Mouse (Mus musculus): ENCODE measurements around the gene Pdss2.

The Pdss2 gene

DNA sequence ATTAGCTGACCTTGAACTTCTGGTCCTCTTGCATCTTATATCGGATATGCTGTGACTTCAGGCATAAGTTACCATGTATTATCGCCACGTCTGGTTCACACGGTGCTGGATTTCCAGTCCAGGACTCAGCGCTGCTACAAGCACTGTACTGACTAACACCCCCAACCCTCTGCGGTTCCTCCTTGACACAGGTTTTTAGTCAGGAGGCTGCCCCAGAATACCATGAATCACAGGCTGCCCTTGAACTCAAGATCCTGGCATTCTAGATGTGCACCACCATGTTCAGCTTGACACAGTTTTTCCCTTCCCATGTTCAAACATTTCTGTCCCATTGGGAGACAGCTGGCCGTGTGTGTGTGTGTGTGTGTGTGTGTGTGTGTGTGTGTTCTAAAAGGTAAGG, 267.9 kb downstream of the Pdss2 start:
- DNase-seq: no peak

DNA sequence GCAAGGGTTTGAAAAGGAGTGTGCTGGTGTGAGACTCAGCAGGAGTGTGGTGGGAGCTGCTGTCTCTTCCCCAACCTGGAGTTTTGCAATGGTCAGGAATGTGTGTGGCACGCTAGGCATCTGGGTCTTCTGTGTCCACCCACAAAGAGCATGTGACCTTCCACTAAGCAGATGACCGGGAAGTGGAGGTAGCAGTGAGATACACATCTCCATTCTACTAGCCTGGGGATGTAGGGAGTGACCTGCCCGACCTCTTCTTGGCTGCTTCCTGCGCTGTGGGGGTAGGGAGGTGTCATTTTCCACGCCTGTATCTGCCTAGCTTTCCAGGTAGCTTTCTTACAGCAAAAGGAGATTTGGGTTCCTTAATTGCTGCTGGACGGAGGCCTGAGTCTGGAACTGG, 268.3 kb downstream of the Pdss2 start:
- DNase-seq: peak; percentile 49

DNA sequence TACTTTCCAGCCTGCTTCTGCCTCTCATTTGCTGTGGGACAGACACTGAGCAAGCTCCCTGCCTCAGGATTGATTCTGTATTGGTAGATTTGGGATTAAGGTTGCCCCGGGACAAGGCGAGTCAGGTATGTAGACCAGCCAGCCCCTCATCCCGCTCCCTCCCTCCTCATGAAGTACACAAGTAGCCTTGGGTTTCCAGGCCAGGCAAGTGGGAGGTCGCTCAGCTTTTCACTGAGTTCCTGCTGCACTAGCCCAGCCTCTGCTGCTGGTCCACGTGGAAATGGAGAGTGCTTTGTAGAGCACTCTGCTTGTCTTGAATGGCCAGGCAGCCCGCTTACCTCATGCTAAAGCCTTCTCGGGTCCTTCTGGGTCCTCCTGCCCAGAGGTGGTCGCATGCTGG, 268.7 kb downstream of the Pdss2 start:
- no peak for DNase-seq

DNA sequence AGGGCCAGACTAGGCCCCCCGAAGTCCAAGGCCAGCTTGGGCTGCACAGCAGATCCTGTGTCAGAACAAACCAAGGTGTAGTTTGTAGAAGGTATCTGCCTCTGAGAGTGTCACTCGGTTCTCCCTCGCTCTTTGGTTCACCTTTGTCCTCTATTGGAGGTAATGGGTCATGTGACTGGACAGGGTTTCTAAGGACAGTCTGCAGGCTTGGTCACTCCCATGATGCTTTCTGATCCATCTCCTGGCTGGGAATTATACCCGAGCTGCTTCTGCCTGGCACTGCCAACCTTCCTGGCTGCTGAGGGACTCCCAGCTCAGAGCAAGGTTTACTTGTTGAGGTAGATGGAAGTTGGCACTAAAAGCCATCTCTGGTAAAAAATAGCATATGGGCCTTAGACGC, 269.6 kb downstream of the Pdss2 start:
- DNase-seq: peak; percentile 44

DNA sequence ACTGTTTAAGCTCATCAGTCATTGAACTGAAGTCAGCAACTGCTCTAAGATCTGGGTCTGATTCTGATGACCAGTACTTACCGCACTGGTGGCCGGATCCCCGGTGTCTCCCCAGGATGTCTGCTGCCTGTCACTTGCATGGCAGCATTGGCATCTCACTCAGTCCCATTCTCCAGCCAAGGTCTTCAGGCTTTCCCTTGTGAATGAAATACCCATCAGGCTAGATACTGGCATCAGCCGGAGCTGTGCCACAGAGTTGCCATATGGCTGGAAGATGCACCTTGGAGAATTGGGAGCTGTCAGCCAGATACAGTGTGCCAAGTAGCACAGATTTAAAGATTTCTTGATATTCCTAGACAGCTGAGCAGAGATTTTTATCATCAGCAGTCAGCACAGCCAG, 281.3 kb downstream of the Pdss2 start:
- DNase-seq: no peak

DNA sequence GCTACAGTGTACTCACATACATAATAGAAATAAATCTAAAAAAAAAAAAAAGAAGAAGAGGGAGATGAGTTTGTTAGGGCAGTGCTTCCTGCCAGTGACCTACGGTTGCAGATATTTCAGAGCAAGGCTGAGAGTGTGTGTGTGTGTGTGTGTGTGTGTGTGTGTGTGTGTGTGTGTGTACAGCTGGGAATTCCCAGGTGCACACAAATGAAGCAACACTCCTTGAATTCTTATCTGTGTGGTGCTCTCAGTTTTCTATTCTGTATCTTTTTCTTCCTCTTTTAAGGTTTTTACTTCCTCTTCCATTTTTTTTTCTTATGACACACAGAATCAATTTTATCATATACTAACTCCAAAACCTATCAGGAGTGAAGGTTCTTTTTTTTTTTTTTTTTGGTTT, 283.0 kb downstream of the Pdss2 start:
- DNase-seq: no peak

DNA sequence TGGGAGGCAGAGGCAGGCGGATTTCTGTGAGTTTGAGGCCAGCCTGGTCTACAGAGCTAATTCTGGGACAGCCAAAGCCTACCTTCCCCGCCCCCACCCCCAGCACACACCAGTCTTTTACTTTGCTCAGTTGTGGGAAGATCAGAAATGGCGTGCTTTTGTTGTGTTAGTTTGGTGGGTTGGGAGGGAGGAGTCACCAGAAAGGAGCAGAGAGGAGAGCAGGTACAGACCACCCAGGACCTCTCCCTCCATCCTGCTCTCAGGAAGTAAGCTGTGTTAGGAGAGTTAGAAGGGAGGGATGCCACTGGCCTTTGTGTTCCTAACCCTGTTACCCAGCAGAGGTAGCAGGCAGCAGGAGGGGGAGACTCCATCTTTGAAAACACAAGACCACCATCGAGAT, 285.8 kb downstream of the Pdss2 start:
- no peak for DNase-seq

DNA sequence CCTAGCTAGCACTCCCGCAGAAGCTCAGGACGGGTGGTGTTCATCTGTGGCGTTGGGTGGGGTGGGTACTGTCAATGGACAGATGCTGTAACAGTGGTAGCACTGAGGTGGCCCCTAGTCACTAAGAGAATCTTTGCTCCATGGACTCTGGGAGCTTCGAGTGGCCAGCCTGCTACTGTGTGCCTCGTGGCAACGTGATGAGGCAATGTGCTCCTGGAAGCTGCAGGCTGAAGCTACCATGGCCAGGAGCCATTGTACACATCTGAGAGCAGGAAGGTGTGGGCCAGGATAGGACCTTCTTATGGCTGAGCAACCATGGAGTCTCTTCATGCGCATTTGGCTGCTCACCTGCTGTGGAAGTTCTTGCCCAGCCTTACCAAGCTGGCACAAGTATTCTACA, 287.9 kb downstream of the Pdss2 start:
- no peak for DNase-seq

DNA sequence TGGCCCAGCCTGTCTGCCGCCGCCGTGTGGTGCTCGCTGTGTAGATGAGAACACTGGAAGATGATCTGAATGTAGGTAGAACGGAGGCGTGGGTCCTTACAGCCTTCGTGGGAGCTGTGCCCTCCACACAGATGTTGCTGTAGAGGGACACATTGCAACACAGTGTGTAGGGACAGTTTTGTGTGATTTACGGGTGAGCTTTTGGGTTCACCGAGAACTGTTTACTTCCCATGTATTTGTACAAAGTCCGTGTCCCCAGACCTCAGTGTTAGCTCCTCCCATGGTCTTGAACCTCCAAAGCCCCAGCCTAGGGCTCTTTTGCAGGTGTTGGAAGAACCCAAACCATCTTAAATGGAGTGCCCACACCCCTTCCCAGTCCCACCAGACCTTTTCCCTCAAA, 291.7 kb downstream of the Pdss2 start:
- no peak for DNase-seq
